Mouse (Mus musculus) limb, embryonic 10.5 days (tissue): ENCODE measurements around the gene Wwox. TPM values are rescaled to one million over a fixed set of nuclear protein-coding genes. Genes with fewer than 3 reads are reported as not detected.

ENCODE experiments used
- DNase-seq: peaks from one replicate; pipeline ENCODE4 v3.0.0-alpha.2; 2017; ENCODE audit warnings: low spot score
- H3K27ac ChIP-seq: fragments of 300-500 bp; sonication (generic); 2 replicates; pipeline ENCODE4 v1.5.1; 2016; ENCODE audit warnings: mild to moderate bottlenecking
- H3K27me3 ChIP-seq: fragments of 300-500 bp; sonication (generic); 2 replicates; pipeline ENCODE4 v1.6.1; 2016; ENCODE audit warnings: low read depth, mild to moderate bottlenecking; ENCODE audit not compliant: poor library complexity, severe bottlenecking
- H3K36me3 ChIP-seq: fragments of 300-500 bp; sonication (generic); 2 replicates; pipeline ENCODE4 v1.6.1; 2016; ENCODE audit warnings: mild to moderate bottlenecking, moderate library complexity
- H3K4me1 ChIP-seq: fragments of 300-500 bp; sonication (generic); 2 replicates; pipeline ENCODE4 v1.6.1; 2016
- H3K4me3 ChIP-seq: fragments of 300-500 bp; sonication (generic); 2 replicates; pipeline ENCODE4 v1.5.1; 2016; ENCODE audit warnings: mild to moderate bottlenecking, moderate library complexity
- H3K9me3 ChIP-seq: fragments of 300-500 bp; sonication (generic); replicated peaks from 2 replicates; pipeline ENCODE4 v1.6.1; 2016; ENCODE audit warnings: mild to moderate bottlenecking
- WGBS: fragments of 180-500 bp; shearing (Covaris S2); methylation state at CpG from one replicate; pipeline ENCODE4 v1.1.7; 2016; 5-methylcytosine and 5-hydroxymethylcytosine counted together
- polyA plus RNA-seq: library from polyadenylated mRNA; unstranded; fragments of >200 nt; fragmentation: Nextera tagmentation; extraction: Ambion mirVana; gene quantifications from 2 replicates; pipeline ENCODE4 v1.2.1, GENCODE M21; 2016

Gene Wwox
- polyA plus RNA-seq, 1 experiment from 2014 or later = 8.6 TPM

- Histone ChIP-seq H3K36me3 (peaks cover 5% of the 10 kb centered on the region; the same call in 1 of the 2 replicates), H3K27ac (no peak overlapping the region), H3K4me1 (peaks cover 12% of the 10 kb centered on the region), H3K9me3 (no peaks in the 10 kb centered on the region), H3K27me3 (no peaks in the 10 kb centered on the region), H3K4me3 (no peak overlapping the region)
- WGBS = 85% methylated on average over 7 of the region's 7 CpGs
- DNase-seq = no peak
These were observed 7.4 kb downstream of the Wwox start for GRCm38 (mm10) chr8:114446884-114447283.

GRCm38 (mm10) chr8:114452278-114452677 is 12.8 kb downstream of the Wwox start:
- H3K9me3 ChIP-seq = no peaks in the 10 kb centered on the region
- peaks cover 5% of the 10 kb centered on the region; the same call in 1 of the 2 replicates for H3K36me3 ChIP-seq
- no peak overlapping the region for H3K27ac ChIP-seq
- WGBS = 94% methylated on average over 8 of the region's 8 CpGs
- no peak for DNase-seq
- peaks cover 30% of the 10 kb centered on the region for H3K4me1 ChIP-seq
- H3K27me3 ChIP-seq = no peaks in the 10 kb centered on the region
- no peak overlapping the region for H3K4me3 ChIP-seq

GRCm38 (mm10) chr8:114452781-114453221 is 13.3 kb downstream of the Wwox start:
- whole genome bisulfite sequencing = 29% methylated on average over 9 of the region's 9 CpGs

DNA sequence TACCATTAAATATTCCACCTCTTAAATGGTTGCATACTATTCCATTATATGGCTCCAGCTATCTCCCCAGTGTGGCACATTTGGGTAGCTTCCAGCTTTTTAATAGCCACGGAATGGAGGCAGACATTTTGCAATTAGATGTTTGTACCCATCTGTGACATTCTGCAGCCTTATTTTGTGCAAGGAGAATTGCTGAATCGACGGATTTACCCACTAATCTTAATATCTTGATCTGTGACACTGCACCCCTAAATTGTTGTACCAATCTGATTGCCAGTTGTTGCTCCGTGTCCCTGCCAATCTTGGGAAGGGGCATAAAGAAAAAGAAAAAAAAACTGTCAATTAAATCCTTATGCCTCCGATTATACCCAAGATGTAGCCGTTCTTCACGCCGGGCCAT is 15.8 kb downstream of the Wwox start:
- Histone ChIP-seq H3K9me3 (no peaks in the 10 kb centered on the region), H3K27ac (no peak overlapping the region), H3K36me3 (peaks cover 5% of the 10 kb centered on the region; the same call in 1 of the 2 replicates), H3K27me3 (no peaks in the 10 kb centered on the region), H3K4me3 (no peak overlapping the region), H3K4me1 (peaks cover 40% of the 10 kb centered on the region)
- WGBS = 96% methylated on average over 8 of the region's 8 CpGs
- DNase-seq = no peak

More at GRCm38 (mm10) chr8:114452781-114453221, 13.3 kb downstream of the Wwox start:
- H3K9me3 ChIP-seq = no peaks in the 10 kb centered on the region
- peak; percentile 84 for DNase-seq
- H3K27ac ChIP-seq = peak overlapping the region; percentile 53; the same call in 1 of the 2 replicates
- no peaks in the 10 kb centered on the region for H3K27me3 ChIP-seq
- no peak overlapping the region for H3K4me3 ChIP-seq
- peaks cover 33% of the 10 kb centered on the region for H3K4me1 ChIP-seq
- H3K36me3 ChIP-seq = peaks cover 5% of the 10 kb centered on the region; the same call in 1 of the 2 replicates

GRCm38 (mm10) chr8:114455953-114456352 is 16.5 kb downstream of the Wwox start:
- 78% methylated on average over 15 of the region's 15 CpGs for WGBS
- H3K4me1 ChIP-seq = peaks cover 36% of the 10 kb centered on the region
- H3K27ac ChIP-seq = peak overlapping the region; percentile 28; the same call in 1 of the 2 replicates
- H3K36me3 ChIP-seq = no peaks in the 10 kb centered on the region
- DNase-seq = no peak
- no peaks in the 10 kb centered on the region for H3K9me3 ChIP-seq
- no peaks in the 10 kb centered on the region for H3K27me3 ChIP-seq
- H3K4me3 ChIP-seq = no peak overlapping the region

DNA sequence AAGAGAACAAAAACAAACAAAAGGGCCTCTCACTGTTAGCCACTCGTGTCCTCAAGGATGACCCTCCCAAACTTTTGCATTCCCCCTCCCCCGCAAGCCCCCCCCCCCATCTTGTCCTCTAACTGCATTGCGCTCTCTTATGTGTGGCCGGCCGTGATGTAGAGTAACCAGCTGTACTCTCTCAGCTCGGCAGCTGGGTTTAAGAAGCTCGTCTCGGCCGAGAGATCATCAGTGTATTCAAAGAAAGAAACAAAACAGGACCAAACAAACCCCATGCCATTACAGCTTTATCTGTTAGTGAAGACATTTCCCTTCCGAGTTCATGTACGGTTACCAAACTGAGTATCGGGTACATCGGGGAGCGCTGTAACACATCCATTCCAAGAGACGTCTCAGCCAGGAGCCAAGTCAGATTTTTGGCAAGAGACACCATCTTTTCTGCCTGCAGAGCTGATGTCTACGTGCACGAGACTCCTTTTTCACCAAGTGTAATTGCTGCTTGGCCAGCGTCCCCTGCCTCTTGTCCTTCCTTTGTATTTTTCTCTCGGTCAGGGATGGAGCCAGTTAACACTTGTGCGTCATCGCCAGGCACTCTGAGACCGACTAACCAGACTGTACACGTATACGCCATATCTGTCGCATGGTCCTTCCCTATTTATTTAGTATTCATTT is 18.8 kb downstream of the Wwox start:
- Histone ChIP-seq H3K4me1 (peaks cover 37% of the 10 kb centered on the region), H3K27me3 (no peaks in the 10 kb centered on the region), H3K9me3 (no peaks in the 10 kb centered on the region), H3K4me3 (no peak overlapping the region), H3K27ac (no peak overlapping the region; the same call in 1 of the 2 replicates), H3K36me3 (no peaks in the 10 kb centered on the region)
- WGBS = 87% methylated on average over 25 of the region's 25 CpGs
- no peak for DNase-seq

- Histone ChIP-seq H3K27me3 (no peaks in the 10 kb centered on the region), H3K4me3 (no peak overlapping the region), H3K9me3 (no peaks in the 10 kb centered on the region), H3K4me1 (peaks cover 28% of the 10 kb centered on the region), H3K36me3 (no peaks in the 10 kb centered on the region), H3K27ac (no peak overlapping the region; the same call in 1 of the 2 replicates)
- DNase-seq = no peak
- 68% methylated on average over 5 of the region's 5 CpGs for WGBS
These were observed 21.1 kb downstream of the Wwox start for GRCm38 (mm10) chr8:114460600-114460999.

GRCm38 (mm10) chr8:114462591-114462990 is 23.1 kb downstream of the Wwox start:
- peaks cover 18% of the 10 kb centered on the region for H3K4me1 ChIP-seq
- no peak for DNase-seq
- no peaks in the 10 kb centered on the region for H3K27me3 ChIP-seq
- 94% methylated on average over 11 of the region's 11 CpGs for WGBS
- H3K4me3 ChIP-seq = no peak overlapping the region
- no peak overlapping the region for H3K27ac ChIP-seq
- H3K36me3 ChIP-seq = no peaks in the 10 kb centered on the region
- no peaks in the 10 kb centered on the region for H3K9me3 ChIP-seq

DNA sequence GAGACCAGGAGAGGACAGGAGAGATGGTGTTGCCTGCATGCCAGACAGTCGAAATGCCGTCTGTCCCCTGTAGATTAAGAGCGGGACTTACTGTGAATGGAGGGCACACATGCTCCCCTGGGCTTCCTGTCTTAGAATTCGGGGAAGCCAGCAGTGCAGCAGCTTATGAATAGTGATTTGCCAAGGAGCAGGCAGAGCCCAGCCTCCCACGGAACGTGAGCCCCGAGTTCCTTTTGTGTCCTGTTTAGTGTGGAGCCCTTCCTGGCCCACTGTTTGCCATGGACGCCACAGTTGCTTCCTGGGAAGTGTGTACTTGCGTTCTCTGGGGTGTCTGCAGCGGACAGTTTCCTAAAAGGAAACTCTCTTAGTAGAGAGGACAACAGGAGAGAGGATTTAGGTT is 23.9 kb downstream of the Wwox start:
- 86% methylated on average over 10 of the region's 10 CpGs for WGBS
- Histone ChIP-seq H3K27me3 (no peaks in the 10 kb centered on the region), H3K9me3 (no peaks in the 10 kb centered on the region), H3K36me3 (no peaks in the 10 kb centered on the region), H3K27ac (peak overlapping the region; percentile 46; the same call in 1 of the 2 replicates), H3K4me3 (no peak overlapping the region), H3K4me1 (peaks cover 17% of the 10 kb centered on the region)
- DNase-seq = no peak

DNA sequence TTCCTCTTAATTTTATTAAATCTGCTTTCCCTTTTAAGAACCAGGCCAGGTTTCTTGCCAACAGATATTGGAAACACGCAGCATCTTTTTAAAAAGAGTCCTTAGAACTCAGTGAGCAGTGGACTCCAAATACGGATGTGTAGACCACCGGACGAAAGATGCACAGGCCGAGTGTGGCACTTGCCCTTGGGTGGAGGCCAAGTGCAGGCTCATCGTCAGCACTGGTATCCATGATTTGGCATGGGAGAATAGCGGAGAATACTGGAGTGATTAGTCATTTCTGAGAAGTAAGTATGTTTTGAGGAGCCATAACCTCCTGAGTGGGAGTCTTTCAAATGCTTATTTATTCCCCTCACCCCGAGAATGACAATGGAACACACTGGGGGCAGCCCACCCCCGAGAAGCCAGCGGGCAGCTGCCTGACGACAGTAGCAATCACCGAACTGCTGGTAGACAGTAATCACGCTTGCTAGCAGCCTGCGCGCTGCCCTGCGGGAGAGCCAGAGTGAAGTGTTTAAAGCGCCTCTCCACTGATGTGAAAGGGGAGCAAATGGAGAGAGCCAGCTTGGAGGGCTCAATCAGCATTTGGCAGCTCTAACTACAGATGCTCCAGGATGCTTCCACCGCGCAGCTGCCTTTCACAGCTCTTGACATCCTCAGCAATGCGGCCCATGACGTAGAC is 29.2 kb downstream of the Wwox start:
- no peak for DNase-seq
- Histone ChIP-seq H3K9me3 (no peaks in the 10 kb centered on the region), H3K36me3 (peaks cover 10% of the 10 kb centered on the region), H3K27ac (no peak overlapping the region), H3K4me1 (0 out of 2 replicates have a peak, but pooled peaks cover 5% of the 10 kb centered on the region), H3K4me3 (no peak overlapping the region), H3K27me3 (no peaks in the 10 kb centered on the region)
- WGBS = 82% methylated on average over 21 of the region's 21 CpGs

DNA sequence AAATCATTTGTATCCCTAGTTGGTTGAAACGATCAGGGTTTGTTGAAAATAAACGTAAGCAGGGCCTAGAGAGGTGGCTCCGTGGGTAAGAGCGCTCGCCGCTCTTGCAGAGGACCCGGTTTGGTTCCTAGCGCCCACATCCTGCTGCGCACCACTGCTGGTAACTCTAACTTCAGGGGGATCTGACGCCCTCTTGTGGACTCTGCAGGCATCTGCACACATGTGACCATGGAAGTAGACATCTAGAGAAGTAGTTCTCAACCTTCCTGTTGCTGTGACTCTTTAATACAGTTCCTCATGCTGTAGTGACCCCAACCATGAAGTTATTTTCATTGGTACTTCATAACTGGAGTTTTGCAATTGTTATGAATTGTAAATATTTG is 29.7 kb downstream of the Wwox start:
- H3K27me3 ChIP-seq = no peaks in the 10 kb centered on the region
- H3K4me3 ChIP-seq = no peak overlapping the region
- peaks cover 10% of the 10 kb centered on the region for H3K36me3 ChIP-seq
- no peak overlapping the region for H3K27ac ChIP-seq
- 92% methylated on average over 10 of the region's 10 CpGs for WGBS
- H3K9me3 ChIP-seq = no peaks in the 10 kb centered on the region
- H3K4me1 ChIP-seq = 0 out of 2 replicates have a peak, but pooled peaks cover 5% of the 10 kb centered on the region
- DNase-seq = no peak

- no peak for DNase-seq
- H3K36me3 ChIP-seq = peaks cover 10% of the 10 kb centered on the region
- 95% methylated on average over 11 of the region's 11 CpGs for WGBS
These were observed 34.1 kb downstream of the Wwox start for GRCm38 (mm10) chr8:114473546-114473945.

DNA sequence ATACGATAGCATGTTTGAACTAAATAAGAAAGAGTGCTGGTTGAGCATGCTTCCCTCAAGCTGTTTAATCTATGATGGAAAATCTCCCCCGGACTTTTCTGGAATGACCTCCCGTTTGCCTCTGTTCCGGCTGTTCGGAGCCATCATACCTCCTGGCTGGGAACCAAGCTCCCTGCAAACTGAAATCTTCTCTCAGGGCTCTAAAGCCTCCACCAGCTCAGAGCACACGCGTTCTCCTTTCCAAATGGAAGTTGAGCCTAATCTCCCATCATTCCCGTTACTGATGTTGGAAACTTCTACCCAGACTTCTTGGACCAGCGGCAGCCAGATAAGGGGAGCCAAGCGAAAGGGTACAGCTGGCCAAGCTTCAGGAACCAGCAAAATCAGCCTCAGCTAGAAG is 37.5 kb downstream of the Wwox start:
- Histone ChIP-seq H3K27ac (no peak overlapping the region), H3K27me3 (no peaks in the 10 kb centered on the region), H3K4me3 (no peak overlapping the region), H3K4me1 (peaks cover 12% of the 10 kb centered on the region), H3K9me3 (no peaks in the 10 kb centered on the region), H3K36me3 (no peaks in the 10 kb centered on the region)
- 94% methylated on average over 10 of the region's 10 CpGs for WGBS
- DNase-seq = no peak

More at GRCm38 (mm10) chr8:114473546-114473945, 34.1 kb downstream of the Wwox start:
- H3K9me3 ChIP-seq = no peaks in the 10 kb centered on the region
- H3K27me3 ChIP-seq = no peaks in the 10 kb centered on the region
- no peak overlapping the region for H3K4me3 ChIP-seq
- H3K27ac ChIP-seq = no peak overlapping the region
- H3K4me1 ChIP-seq = peaks cover 16% of the 10 kb centered on the region
